Mouse (Mus musculus) liver, adult 2 months (tissue): ENCODE data around the gene Mmp14. TPM values are rescaled to one million over a fixed set of nuclear protein-coding genes. Genes with fewer than 3 reads are reported as not detected.

Experiments used
- DNase-seq: peaks from one replicate; pipeline ENCODE4 v3.0.0-alpha.2; 2011; ENCODE audit warnings: low read depth, low spot score; ENCODE audit errors: extremely low read depth
- H3K27ac ChIP-seq: fragments of 200-500 bp; replicated peaks from 2 replicates; pipeline ENCODE4 v1.5.1; 2012; ENCODE audit warnings: low read depth, mild to moderate bottlenecking, control low read depth, inconsistent platforms, low read length; ENCODE audit not compliant: insufficient read depth
- H3K27me3 ChIP-seq: fragments of 200-500 bp; 2 replicates; pipeline ENCODE4 v1.6.1; 2012; ENCODE audit warnings: mild to moderate bottlenecking, moderate library complexity, low read length, inconsistent platforms; ENCODE audit not compliant: control insufficient read depth, insufficient read depth
- H3K36me3 ChIP-seq: fragments of 200-500 bp; 2 replicates; pipeline ENCODE4 v1.6.1; 2012; ENCODE audit warnings: low read length, inconsistent platforms; ENCODE audit not compliant: control insufficient read depth, insufficient read depth
- H3K4me1 ChIP-seq: fragments of 200-500 bp; 2 replicates; pipeline ENCODE4 v1.6.1; 2011; ENCODE audit warnings: low read length; ENCODE audit not compliant: control insufficient read depth, insufficient read depth
- H3K4me3 ChIP-seq: fragments of 200-500 bp; 2 replicates; pipeline ENCODE4 v1.5.1; 2011; ENCODE audit warnings: low read depth, mild to moderate bottlenecking, control low read depth, low read length, moderate library complexity; ENCODE audit not compliant: insufficient read depth
- H3K79me2 ChIP-seq: fragments of 200-500 bp; 2 replicates; pipeline ENCODE4 v1.6.1; 2012; ENCODE audit warnings: inconsistent platforms, mild to moderate bottlenecking, low read length, moderate library complexity; ENCODE audit not compliant: control insufficient read depth, insufficient read depth
- H3K9ac ChIP-seq: fragments of 200-500 bp; 2 replicates; pipeline ENCODE4 v1.6.1; 2012; ENCODE audit warnings: low read depth, mild to moderate bottlenecking, control low read depth, inconsistent platforms, low read length
- CTCF ChIP-seq: fragments of 200-500 bp; IDR thresholded peaks from 2 replicates; pipeline ENCODE4 v1.5.1; 2011; ENCODE audit warnings: low read depth, low read length, control low read depth
- POLR2A ChIP-seq: fragments of 200-500 bp; IDR thresholded peaks from 2 replicates; pipeline ENCODE4 v1.6.1; 2011; ENCODE audit warnings: low read length, control low read depth; ENCODE audit not compliant: insufficient read depth; ENCODE audit errors: extremely low read depth
- WGBS: fragments of 180-500 bp; shearing (Covaris S2); methylation state at CpG from one replicate; pipeline ENCODE4 v1.1.7; 2018; 5-methylcytosine and 5-hydroxymethylcytosine counted together
- polyA plus RNA-seq: library from polyadenylated mRNA; depleted of rRNA; stranded (reverse); fragments of >200 nt; gene quantifications from 2 replicates; pipeline ENCODE4 v1.2.3, GENCODE M21; 2012; rRNA removed
- total RNA-seq: library from RNA; depleted of rRNA; stranded (reverse); fragments of >200 nt; gene quantifications from 2 replicates; pipeline ENCODE4 v1.2.3, GENCODE M21; 2014; rRNA removed

The Mmp14 gene
- total and polyA plus RNA-seq, 2 experiments: 9.0 to 52.6 TPM

DNA sequence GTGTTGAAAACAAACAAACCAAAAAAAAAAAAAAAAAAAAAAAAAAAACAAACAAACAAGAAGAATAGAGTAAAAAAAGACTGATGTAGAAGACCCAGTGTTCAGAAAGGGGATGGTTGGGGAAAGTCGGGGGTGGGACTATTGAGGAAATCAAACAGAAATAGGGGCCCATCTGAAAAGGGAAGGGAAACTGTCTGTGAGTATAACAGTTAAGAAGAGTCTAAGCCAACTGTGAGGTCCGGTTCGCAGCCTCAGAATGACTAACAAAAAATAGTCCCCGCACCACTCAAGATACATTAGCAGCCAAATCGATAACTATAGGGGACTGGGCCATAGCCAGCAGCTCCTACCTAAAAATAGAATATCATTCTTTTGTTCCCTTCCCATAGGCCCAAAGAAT, 61.8 kb downstream of the Mmp14 start:
- DNase-seq: no peak
- no peaks in the 10 kb centered on the region for H3K79me2 ChIP-seq
- H3K4me1 ChIP-seq: no peaks in the 10 kb centered on the region
- WGBS: 88% methylated on average over 5 of the region's 5 CpGs
- no peak overlapping the region for H3K27ac ChIP-seq
- H3K9ac ChIP-seq: no peak overlapping the region
- H3K36me3 ChIP-seq: no peaks in the 10 kb centered on the region
- no peaks in the 10 kb centered on the region for H3K27me3 ChIP-seq
- no peak for TF ChIP-seq POLR2A
- TF ChIP-seq CTCF: no peak
- no peak overlapping the region for H3K4me3 ChIP-seq

DNA sequence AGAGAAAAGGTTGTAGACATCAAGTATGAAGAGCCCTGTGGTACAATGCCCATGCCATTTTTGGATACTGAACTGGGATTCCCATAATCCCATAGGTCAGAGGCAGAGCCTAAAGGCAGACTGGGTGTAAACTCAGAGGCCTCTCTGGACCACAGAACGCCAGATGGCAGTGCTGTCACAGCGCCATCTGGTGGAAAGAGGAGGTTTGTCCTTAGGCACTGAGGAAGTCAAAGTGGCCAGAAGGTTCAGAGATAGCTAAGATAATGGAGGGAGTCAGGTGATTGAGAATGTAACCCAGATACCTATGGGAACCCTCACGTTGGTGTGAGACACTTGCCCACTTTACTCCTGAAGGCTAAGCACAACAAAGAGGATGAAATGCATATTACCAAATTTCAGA, 62.8 kb downstream of the Mmp14 start:
- Histone ChIP-seq H3K27ac (no peak overlapping the region), H3K79me2 (no peaks in the 10 kb centered on the region), H3K9ac (no peak overlapping the region), H3K36me3 (no peaks in the 10 kb centered on the region), H3K4me3 (no peak overlapping the region), H3K4me1 (no peaks in the 10 kb centered on the region), H3K27me3 (no peaks in the 10 kb centered on the region)
- DNase-seq: peak; percentile 43
- TF ChIP-seq CTCF (peak; percentile 93), POLR2A (no peak)
- 2% methylated on average over 3 of the region's 3 CpGs for WGBS

Other genes with a start within 250 kb of the Mmp14 start
- gene Dad1, start 177.5 kb upstream of the Mmp14 start, total RNA-seq: 39.4 and 57.1 TPM in 2 replicates
- gene Dad1, start 177.5 kb upstream of the Mmp14 start, polyA plus RNA-seq: 546 and 638 TPM in 2 replicates
- gene Abhd4, start 177.4 kb upstream of the Mmp14 start, total RNA-seq: 22.1 and 25.2 TPM in 2 replicates
- 33.5 and 38.4 TPM in 2 replicates for gene Abhd4, start 177.4 kb upstream of the Mmp14 start, polyA plus RNA-seq
- gene Olfr49, start 146.7 kb upstream of the Mmp14 start, total RNA-seq: not detected in 2 replicates
- not detected in 2 replicates for gene Olfr49, start 146.7 kb upstream of the Mmp14 start, polyA plus RNA-seq
- gene Oxa1l, start 70.8 kb upstream of the Mmp14 start, total RNA-seq: 16.4 and 23.1 TPM in 2 replicates
- 108 and 116 TPM in 2 replicates for gene Oxa1l, start 70.8 kb upstream of the Mmp14 start, polyA plus RNA-seq
- gene Slc7a7, start 13.8 kb upstream of the Mmp14 start, total RNA-seq: 2.2 and 2.3 TPM in 2 replicates
- 2.6 and 4.1 TPM in 2 replicates for gene Slc7a7, start 13.8 kb upstream of the Mmp14 start, polyA plus RNA-seq
- gene Mrpl52, start 4.7 kb upstream of the Mmp14 start, total RNA-seq: 77.8 and 85.8 TPM in 2 replicates
- gene Mrpl52, start 4.7 kb upstream of the Mmp14 start, polyA plus RNA-seq: 876 and 1,262 TPM in 2 replicates
- 7.1 and 10.4 TPM in 2 replicates for gene Lrp10, start 32.5 kb downstream of the Mmp14 start, total RNA-seq
- gene Lrp10, start 32.5 kb downstream of the Mmp14 start, polyA plus RNA-seq: 41.3 and 50.3 TPM in 2 replicates
- gene Rem2, start 44.5 kb downstream of the Mmp14 start, total RNA-seq: not detected in 2 replicates
- gene Rem2, start 44.5 kb downstream of the Mmp14 start, polyA plus RNA-seq: 0.10 TPM in 1 of 2 replicates, not detected in the other
- gene Prmt5, start 85.9 kb downstream of the Mmp14 start, total RNA-seq: 7.4 and 8.0 TPM in 2 replicates
- 9.5 and 17.0 TPM in 2 replicates for gene Prmt5, start 85.9 kb downstream of the Mmp14 start, polyA plus RNA-seq
- 13.7 and 13.8 TPM in 2 replicates for gene Haus4, start 123.0 kb downstream of the Mmp14 start, total RNA-seq
- gene Haus4, start 123.0 kb downstream of the Mmp14 start, polyA plus RNA-seq: 7.4 and 10.9 TPM in 2 replicates
- gene Ajuba, start 145.9 kb downstream of the Mmp14 start, total RNA-seq: 3.8 TPM in 2 replicates
- gene Ajuba, start 145.9 kb downstream of the Mmp14 start, polyA plus RNA-seq: 9.9 and 12.2 TPM in 2 replicates
- gene 4931414P19Rik, start 174.4 kb downstream of the Mmp14 start, total RNA-seq: 3.0 and 3.1 TPM in 2 replicates
- 2.6 and 4.3 TPM in 2 replicates for gene 4931414P19Rik, start 174.4 kb downstream of the Mmp14 start, polyA plus RNA-seq
- 179 and 181 TPM in 2 replicates for gene Psmb5, start 186.4 kb downstream of the Mmp14 start, total RNA-seq
- gene Psmb5, start 186.4 kb downstream of the Mmp14 start, polyA plus RNA-seq: 217 and 221 TPM in 2 replicates
- gene Psmb11, start 189.8 kb downstream of the Mmp14 start, total RNA-seq: not detected in 2 replicates
- not detected in 2 replicates for gene Psmb11, start 189.8 kb downstream of the Mmp14 start, polyA plus RNA-seq
- gene Gm17606, start 209.3 kb downstream of the Mmp14 start, total RNA-seq: not detected in 2 replicates
- not detected in 2 replicates for gene Gm17606, start 209.3 kb downstream of the Mmp14 start, polyA plus RNA-seq
- 0.09 and 0.27 TPM in 2 replicates for gene Cdh24, start 209.8 kb downstream of the Mmp14 start, total RNA-seq
- gene Cdh24, start 209.8 kb downstream of the Mmp14 start, polyA plus RNA-seq: 0.37 and 0.73 TPM in 2 replicates